Mouse (Mus musculus): ENCODE measurements at regions not wholly inside any gene's neighbourhood (a gene's known extent, or its start where the extent isn't known, plus 50 kb on each side); places are given as distances from the start of the nearest gene placed in this dataset.

- Histone ChIP-seq H3K9me3 (ENCODE audit: control insufficient read depth, low read length) (no peaks in the 10 kb centered on the region), H3K9ac (ENCODE audit: low read length) (no peak overlapping the region), H3K27ac (ENCODE audit: low read depth, low read length) (no peak overlapping the region), H3K4me1 (ENCODE audit: control insufficient read depth, insufficient read depth, low read length) (no peaks in the 10 kb centered on the region), H3K4me2 (ENCODE audit: low read depth) (no peak overlapping the region), H3K36me3 (ENCODE audit: control insufficient read depth, insufficient read depth, low read length) (no peaks in the 10 kb centered on the region), H3K27me3 (ENCODE audit: control insufficient read depth, insufficient read depth, low read length) (no peaks in the 10 kb centered on the region), H3K4me3 (ENCODE audit: low read depth, low read length) (no peak overlapping the region)
- ATAC-seq (ENCODE audit: insufficient read depth, low FRiP score, low TSS enrichment) (no peak), DNase-seq (ENCODE audit: low spot score) (no peak)
Observed at GRCm38 (mm10) chr15:67888548-67888947, 1387.8 kb upstream of the Lrrc6 start.

DNA sequence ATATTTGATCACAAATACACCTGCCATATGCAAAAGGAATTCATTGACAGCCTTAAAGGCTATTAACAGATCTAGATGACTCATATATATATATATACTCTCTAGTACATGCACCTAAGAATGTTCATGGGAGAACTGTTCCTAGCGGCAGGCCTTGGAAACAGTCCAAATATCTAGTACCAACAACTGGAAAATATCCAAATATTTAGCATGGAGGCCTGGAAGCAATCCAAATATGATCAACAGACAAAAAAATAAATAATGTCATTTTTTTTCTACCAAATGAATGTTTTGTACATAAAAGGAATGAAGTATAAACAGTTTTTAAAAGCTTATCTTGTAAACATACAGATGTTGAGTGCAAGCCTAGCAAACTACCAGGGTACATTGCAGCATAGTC is 1354.6 kb upstream of the Lrrc6 start:
- no peak for DNase-seq (ENCODE audit: low spot score)
- Histone ChIP-seq H3K27ac (ENCODE audit: low read depth, low read length) (no peak overlapping the region), H3K36me3 (ENCODE audit: control insufficient read depth, insufficient read depth, low read length) (no peaks in the 10 kb centered on the region), H3K9me3 (ENCODE audit: control insufficient read depth, low read length) (no peaks in the 10 kb centered on the region), H3K4me1 (ENCODE audit: control insufficient read depth, insufficient read depth, low read length) (no peaks in the 10 kb centered on the region), H3K27me3 (ENCODE audit: control insufficient read depth, insufficient read depth, low read length) (no peaks in the 10 kb centered on the region), H3K4me2 (ENCODE audit: low read depth) (no peak overlapping the region), H3K4me3 (ENCODE audit: low read depth, low read length) (no peak overlapping the region), H3K9ac (ENCODE audit: low read length) (no peak overlapping the region)
- no peak for ATAC-seq (ENCODE audit: insufficient read depth, low FRiP score, low TSS enrichment)
- 97% methylated on average over 1 of the region's 1 CpGs for WGBS

DNA sequence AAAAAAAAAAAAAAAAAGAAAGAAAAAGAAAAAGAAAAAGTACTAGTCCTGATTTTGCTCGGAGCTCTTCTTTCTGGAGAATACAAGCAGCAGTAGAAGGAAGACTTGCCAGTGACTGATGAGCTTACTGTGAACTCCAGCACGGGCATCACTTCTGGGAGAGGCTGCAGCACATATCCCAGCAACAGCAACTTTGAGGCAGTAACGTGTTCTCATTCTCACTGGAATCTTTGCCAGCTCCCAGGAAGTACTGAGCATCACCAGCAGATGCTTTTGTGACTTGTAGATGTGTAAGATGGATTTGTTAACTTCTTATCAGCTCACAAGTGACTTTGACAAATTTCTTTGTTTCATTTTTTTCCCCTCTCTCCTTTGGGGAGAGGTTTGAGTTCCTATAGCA is 1349.4 kb upstream of the Lrrc6 start:
- Histone ChIP-seq H3K27ac (ENCODE audit: low read depth, low read length) (no peak overlapping the region), H3K4me3 (ENCODE audit: low read depth, low read length) (no peak overlapping the region), H3K4me1 (ENCODE audit: control insufficient read depth, insufficient read depth, low read length) (no peaks in the 10 kb centered on the region), H3K27me3 (ENCODE audit: control insufficient read depth, insufficient read depth, low read length) (no peaks in the 10 kb centered on the region), H3K36me3 (ENCODE audit: control insufficient read depth, insufficient read depth, low read length) (no peaks in the 10 kb centered on the region), H3K9me3 (ENCODE audit: control insufficient read depth, low read length) (no peaks in the 10 kb centered on the region), H3K4me2 (ENCODE audit: low read depth) (no peak overlapping the region), H3K9ac (ENCODE audit: low read length) (no peak overlapping the region)
- ATAC-seq (ENCODE audit: insufficient read depth, low FRiP score, low TSS enrichment) (no peak), DNase-seq (ENCODE audit: low spot score) (no peak)
- WGBS, result 66% methylated on average over 3 of the region's 3 CpGs

DNA sequence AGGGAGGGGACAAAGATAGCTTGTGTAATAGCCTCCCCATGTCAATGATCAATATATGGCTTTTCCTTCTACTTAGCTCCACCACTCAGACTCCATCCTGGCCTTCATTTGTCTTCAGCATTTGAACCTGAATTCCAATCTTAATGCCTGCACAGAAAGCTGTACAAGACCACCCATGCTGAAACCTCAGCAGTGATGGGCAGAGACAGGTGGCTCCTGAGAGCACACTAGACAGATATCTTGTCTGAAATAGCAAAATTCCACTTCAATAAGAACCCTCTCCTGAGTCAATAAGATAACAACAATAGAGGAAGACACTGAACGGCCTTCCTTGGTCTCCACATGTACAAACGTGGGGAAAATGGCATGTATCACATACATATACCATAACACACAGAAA is 1345.0 kb upstream of the Lrrc6 start:
- H3K27ac ChIP-seq (ENCODE audit: low read depth, low read length), result no peak overlapping the region
- no peak overlapping the region for H3K4me2 ChIP-seq (ENCODE audit: low read depth)
- H3K4me1 ChIP-seq (ENCODE audit: control insufficient read depth, insufficient read depth, low read length), result no peaks in the 10 kb centered on the region
- no peaks in the 10 kb centered on the region for H3K9me3 ChIP-seq (ENCODE audit: control insufficient read depth, low read length)
- H3K27me3 ChIP-seq (ENCODE audit: control insufficient read depth, insufficient read depth, low read length), result no peaks in the 10 kb centered on the region
- no peak overlapping the region for H3K9ac ChIP-seq (ENCODE audit: low read length)
- no peaks in the 10 kb centered on the region for H3K36me3 ChIP-seq (ENCODE audit: control insufficient read depth, insufficient read depth, low read length)
- H3K4me3 ChIP-seq (ENCODE audit: low read depth, low read length), result no peak overlapping the region
- WGBS, result 82% methylated on average over 2 of the region's 2 CpGs
- DNase-seq (ENCODE audit: low spot score) (no peak), ATAC-seq (ENCODE audit: insufficient read depth, low FRiP score, low TSS enrichment) (no peak)

GRCm38 (mm10) chr15:67840671-67841070 is 1340.0 kb upstream of the Lrrc6 start:
- Histone ChIP-seq H3K4me2 (ENCODE audit: low read depth) (no peak overlapping the region), H3K4me1 (ENCODE audit: control insufficient read depth, insufficient read depth, low read length) (no peaks in the 10 kb centered on the region), H3K27ac (ENCODE audit: low read depth, low read length) (no peak overlapping the region), H3K9me3 (ENCODE audit: control insufficient read depth, low read length) (no peaks in the 10 kb centered on the region), H3K4me3 (ENCODE audit: low read depth, low read length) (no peak overlapping the region), H3K9ac (ENCODE audit: low read length) (no peak overlapping the region), H3K36me3 (ENCODE audit: control insufficient read depth, insufficient read depth, low read length) (no peaks in the 10 kb centered on the region), H3K27me3 (ENCODE audit: control insufficient read depth, insufficient read depth, low read length) (no peaks in the 10 kb centered on the region)
- ATAC-seq (ENCODE audit: insufficient read depth, low FRiP score, low TSS enrichment) (no peak), DNase-seq (ENCODE audit: low spot score) (no peak)
- 74% methylated on average over 3 of the region's 3 CpGs for WGBS

DNA sequence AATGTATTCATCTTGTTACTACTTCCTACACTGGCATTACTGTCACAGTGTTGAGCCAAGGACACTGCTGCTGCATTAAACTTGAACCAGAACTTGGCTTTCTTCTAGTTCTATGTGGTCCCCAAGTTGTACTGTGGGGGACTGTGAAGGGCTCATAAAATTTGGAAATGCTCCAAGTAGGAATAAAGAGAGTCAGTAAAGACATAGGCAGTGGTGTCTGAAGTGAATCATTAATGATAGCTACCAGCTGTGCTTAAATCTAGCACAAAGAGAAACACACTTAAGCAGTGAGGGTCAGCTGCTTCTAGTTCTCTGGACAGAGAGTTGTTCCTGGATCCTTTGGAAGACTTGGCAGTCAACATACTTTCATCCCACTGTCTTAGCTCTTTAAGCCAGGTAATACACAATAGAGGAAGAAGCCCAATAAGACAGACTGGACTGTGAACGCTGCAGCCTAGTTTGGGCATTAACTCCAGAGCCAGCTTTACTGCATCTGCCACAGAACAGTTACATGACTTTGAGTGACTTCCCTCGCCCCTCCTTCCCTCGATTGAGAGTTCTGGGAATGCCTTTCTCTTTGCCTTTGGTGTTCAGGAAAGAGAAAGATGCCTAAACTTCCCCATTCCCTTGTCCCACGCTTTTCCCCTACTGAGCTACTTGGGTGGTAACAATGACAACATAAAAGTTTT is 1325.2 kb upstream of the Lrrc6 start:
- H3K4me3 ChIP-seq (ENCODE audit: low read depth, low read length), result no peak overlapping the region
- H3K4me2 ChIP-seq (ENCODE audit: low read depth), result no peak overlapping the region
- WGBS, result 83% methylated on average over 4 of the region's 4 CpGs
- H3K36me3 ChIP-seq (ENCODE audit: control insufficient read depth, insufficient read depth, low read length), result no peaks in the 10 kb centered on the region
- no peaks in the 10 kb centered on the region for H3K27me3 ChIP-seq (ENCODE audit: control insufficient read depth, insufficient read depth, low read length)
- no peak for DNase-seq (ENCODE audit: low spot score)
- no peaks in the 10 kb centered on the region for H3K9me3 ChIP-seq (ENCODE audit: control insufficient read depth, low read length)
- no peak overlapping the region for H3K9ac ChIP-seq (ENCODE audit: low read length)
- H3K4me1 ChIP-seq (ENCODE audit: control insufficient read depth, insufficient read depth, low read length), result no peaks in the 10 kb centered on the region
- ATAC-seq (ENCODE audit: insufficient read depth, low FRiP score, low TSS enrichment), result no peak
- no peak overlapping the region for H3K27ac ChIP-seq (ENCODE audit: low read depth, low read length)

- WGBS, result 94% methylated on average over 3 of the region's 3 CpGs
Observed at GRCm38 (mm10) chr15:67823226-67823625, 1322.5 kb upstream of the Lrrc6 start.

GRCm38 (mm10) chr15:67799871-67800270 is 1299.2 kb upstream of the Lrrc6 start:
- Histone ChIP-seq H3K9ac (ENCODE audit: low read length) (no peak overlapping the region), H3K36me3 (ENCODE audit: control insufficient read depth, insufficient read depth, low read length) (no peaks in the 10 kb centered on the region), H3K9me3 (ENCODE audit: control insufficient read depth, low read length) (no peaks in the 10 kb centered on the region), H3K27ac (ENCODE audit: low read depth, low read length) (no peak overlapping the region), H3K4me3 (ENCODE audit: low read depth, low read length) (no peak overlapping the region), H3K4me2 (ENCODE audit: low read depth) (no peak overlapping the region), H3K4me1 (ENCODE audit: control insufficient read depth, insufficient read depth, low read length) (no peaks in the 10 kb centered on the region), H3K27me3 (ENCODE audit: control insufficient read depth, insufficient read depth, low read length) (no peaks in the 10 kb centered on the region)
- DNase-seq (ENCODE audit: low spot score), result no peak
- ATAC-seq (ENCODE audit: insufficient read depth, low FRiP score, low TSS enrichment), result no peak
- 90% methylated on average over 1 of the region's 1 CpGs for WGBS

More at GRCm38 (mm10) chr15:67823226-67823625, 1322.5 kb upstream of the Lrrc6 start:
- H3K27me3 ChIP-seq (ENCODE audit: control insufficient read depth, insufficient read depth, low read length), result no peaks in the 10 kb centered on the region
- no peak for ATAC-seq (ENCODE audit: insufficient read depth, low FRiP score, low TSS enrichment)
- H3K36me3 ChIP-seq (ENCODE audit: control insufficient read depth, insufficient read depth, low read length), result no peaks in the 10 kb centered on the region
- H3K4me3 ChIP-seq (ENCODE audit: low read depth, low read length), result no peak overlapping the region
- no peaks in the 10 kb centered on the region for H3K9me3 ChIP-seq (ENCODE audit: control insufficient read depth, low read length)
- H3K4me1 ChIP-seq (ENCODE audit: control insufficient read depth, insufficient read depth, low read length), result no peaks in the 10 kb centered on the region
- no peak overlapping the region for H3K9ac ChIP-seq (ENCODE audit: low read length)
- no peak overlapping the region for H3K4me2 ChIP-seq (ENCODE audit: low read depth)
- no peak overlapping the region for H3K27ac ChIP-seq (ENCODE audit: low read depth, low read length)
- DNase-seq (ENCODE audit: low spot score), result no peak

DNA sequence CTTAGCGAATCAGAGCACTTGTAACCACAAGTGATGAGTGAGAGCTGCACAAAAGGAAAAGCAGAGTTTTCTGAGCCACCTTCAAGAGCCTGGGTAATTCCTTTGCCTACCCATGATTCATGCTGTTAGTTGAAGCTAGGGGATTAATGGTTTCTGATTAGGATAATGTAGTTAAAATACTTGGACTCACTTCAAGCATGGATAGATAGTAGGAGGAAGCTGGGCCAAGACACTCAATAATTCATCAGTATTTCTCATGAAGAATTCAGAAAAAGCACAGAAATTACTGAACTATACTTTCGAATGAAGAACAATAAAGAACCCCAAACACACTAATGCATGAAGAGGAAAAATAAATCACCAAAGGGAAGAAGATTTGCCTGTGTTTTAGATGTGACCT is 1294.9 kb upstream of the Lrrc6 start:
- no peak overlapping the region for H3K4me3 ChIP-seq (ENCODE audit: low read depth, low read length)
- H3K27ac ChIP-seq (ENCODE audit: low read depth, low read length), result no peak overlapping the region
- DNase-seq (ENCODE audit: low spot score), result no peak
- ATAC-seq (ENCODE audit: insufficient read depth, low FRiP score, low TSS enrichment), result no peak
- H3K36me3 ChIP-seq (ENCODE audit: control insufficient read depth, insufficient read depth, low read length), result no peaks in the 10 kb centered on the region
- H3K9ac ChIP-seq (ENCODE audit: low read length), result no peak overlapping the region
- no peaks in the 10 kb centered on the region for H3K27me3 ChIP-seq (ENCODE audit: control insufficient read depth, insufficient read depth, low read length)
- H3K4me2 ChIP-seq (ENCODE audit: low read depth), result no peak overlapping the region
- H3K9me3 ChIP-seq (ENCODE audit: control insufficient read depth, low read length), result no peaks in the 10 kb centered on the region
- H3K4me1 ChIP-seq (ENCODE audit: control insufficient read depth, insufficient read depth, low read length), result no peaks in the 10 kb centered on the region
- 93% methylated on average over 2 of the region's 2 CpGs for WGBS
